Mouse (Mus musculus) gastrocnemius, postnatal 14 days (tissue): ENCODE data around the gene Stxbp1. TPM values are rescaled to one million over a fixed set of nuclear protein-coding genes. Genes with fewer than 3 reads are reported as not detected.

Source experiments
- DNase-seq: peaks from one replicate; pipeline ENCODE4 v3.0.0; 2021; ENCODE audit warnings: mixed read lengths
- intact Hi-C: fragments of 180-260 bp; cut with DNase I; formaldehyde crosslinking; loops from one replicate; pipeline ENCODE4 v1.15.1; 2025; ENCODE audit warnings: low total_unique reads
- total RNA-seq, 2 experiments: library from RNA; stranded (reverse); gene quantifications; 2 replicates each; pipeline ENCODE4 v1.2.3; 2021

Gene Stxbp1
- total RNA-seq, 2 experiments from 2014 or later = 7.2 to 10.6 TPM

DNA sequence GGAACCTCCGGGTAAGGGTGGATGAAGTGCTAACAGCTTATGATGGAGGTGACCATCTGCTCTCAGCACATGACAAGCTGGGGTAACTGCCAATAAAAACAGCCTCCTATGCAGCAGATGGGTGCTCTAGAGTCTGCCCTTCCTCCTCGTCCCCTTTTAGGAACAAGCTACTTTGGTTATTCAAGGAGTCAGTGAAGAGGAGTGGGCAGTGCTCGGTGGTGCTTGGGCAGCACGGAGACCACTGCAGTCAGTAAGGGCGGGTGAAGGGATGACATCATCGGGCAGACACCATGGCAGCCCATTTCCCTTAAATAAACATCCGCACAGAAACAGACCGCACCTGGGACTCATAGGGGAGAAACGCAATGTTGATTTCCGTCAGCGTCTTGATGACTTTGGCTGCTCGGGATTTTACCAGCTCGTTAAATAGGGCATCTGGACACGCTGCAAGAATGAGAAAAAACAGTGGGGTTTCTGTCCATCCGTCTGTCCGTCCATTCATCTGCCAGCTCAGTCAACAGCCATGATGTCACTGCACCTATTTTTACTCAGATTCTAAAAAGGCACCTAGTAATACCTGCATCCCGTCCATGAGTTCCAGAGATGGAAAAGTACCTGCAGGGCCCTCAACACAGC is 30.0 kb downstream of the Stxbp1 start:
- DNase-seq = no peak
- intact Hi-C loops = no loop called here

DNA sequence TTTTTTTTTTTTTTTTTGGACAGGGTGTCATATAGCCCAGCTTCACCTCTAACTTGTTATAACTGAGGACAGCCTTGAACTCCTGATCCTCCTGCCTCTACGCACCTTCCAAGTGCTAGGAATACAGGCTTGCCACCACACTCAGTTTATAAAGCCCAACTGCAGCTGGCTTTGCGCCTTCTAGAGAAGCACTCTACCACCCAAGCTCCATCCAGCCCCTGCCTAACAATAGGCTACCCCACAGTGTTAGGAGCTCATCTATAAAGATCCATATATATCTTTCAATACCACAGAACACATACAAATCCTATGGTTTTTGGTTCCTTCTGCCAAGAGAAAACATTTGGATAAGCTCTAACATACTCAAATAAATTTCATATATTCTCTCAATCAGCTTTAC is 30.5 kb downstream of the Stxbp1 start:
- DNase-seq = no peak
- intact Hi-C loops = no loop called here

DNA sequence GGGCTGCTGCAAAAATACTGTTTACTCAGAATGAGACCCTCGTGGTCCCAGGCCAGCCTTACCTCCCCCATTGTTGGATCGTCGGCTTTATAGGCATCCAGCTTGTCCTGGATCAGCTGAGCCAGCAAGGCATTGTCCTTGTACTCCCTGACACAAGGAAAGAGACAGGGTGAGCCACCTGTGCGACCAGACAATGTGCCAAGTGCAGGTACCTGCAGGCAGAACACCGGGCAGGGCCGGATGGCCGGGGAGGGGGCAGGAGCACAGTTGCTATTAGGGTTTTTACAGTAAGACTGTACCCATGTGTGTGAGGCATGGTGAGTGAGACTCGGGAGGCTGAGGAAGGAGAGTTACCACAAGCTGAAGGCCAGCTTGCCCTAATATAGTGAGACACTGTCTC is 35.1 kb downstream of the Stxbp1 start:
- intact Hi-C loops = no loop called here
- no peak for DNase-seq

DNA sequence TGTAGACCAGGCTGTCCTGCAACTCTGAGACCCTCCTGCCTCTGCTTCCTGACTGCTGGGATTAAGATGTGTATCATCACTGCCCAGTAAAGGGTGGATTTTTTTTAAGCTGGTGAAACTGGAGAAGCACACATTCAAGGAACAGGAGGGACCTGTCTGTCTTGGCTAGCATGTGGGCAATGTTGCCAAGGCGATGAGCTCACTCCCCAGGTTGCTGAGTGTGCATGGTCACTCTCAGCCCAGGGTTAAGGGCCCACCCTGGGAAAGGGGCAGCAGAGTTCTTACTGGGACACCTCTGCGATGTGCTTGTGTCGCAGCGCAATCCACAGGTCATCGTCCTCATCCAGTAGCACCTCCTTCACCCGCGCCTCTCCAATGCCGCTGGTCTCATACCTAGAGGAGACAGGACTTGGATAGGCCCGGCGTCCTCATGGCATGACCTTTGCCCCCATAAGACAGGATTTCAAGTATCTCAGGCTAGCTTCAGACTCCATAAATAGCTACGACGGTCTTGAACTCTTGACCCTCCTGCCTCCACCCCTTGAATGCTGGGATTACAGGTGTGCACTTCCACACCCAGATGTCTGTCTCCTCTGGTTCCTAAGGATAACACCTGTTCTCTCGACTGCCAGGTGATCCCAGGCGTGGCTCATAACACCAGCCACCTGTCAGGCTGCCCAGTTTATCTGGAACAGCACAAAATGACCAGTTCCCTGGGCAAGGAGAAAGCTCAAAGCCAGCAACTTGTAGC is 38.1 kb downstream of the Stxbp1 start:
- intact Hi-C loops = no loop called here
- no peak for DNase-seq

DNA sequence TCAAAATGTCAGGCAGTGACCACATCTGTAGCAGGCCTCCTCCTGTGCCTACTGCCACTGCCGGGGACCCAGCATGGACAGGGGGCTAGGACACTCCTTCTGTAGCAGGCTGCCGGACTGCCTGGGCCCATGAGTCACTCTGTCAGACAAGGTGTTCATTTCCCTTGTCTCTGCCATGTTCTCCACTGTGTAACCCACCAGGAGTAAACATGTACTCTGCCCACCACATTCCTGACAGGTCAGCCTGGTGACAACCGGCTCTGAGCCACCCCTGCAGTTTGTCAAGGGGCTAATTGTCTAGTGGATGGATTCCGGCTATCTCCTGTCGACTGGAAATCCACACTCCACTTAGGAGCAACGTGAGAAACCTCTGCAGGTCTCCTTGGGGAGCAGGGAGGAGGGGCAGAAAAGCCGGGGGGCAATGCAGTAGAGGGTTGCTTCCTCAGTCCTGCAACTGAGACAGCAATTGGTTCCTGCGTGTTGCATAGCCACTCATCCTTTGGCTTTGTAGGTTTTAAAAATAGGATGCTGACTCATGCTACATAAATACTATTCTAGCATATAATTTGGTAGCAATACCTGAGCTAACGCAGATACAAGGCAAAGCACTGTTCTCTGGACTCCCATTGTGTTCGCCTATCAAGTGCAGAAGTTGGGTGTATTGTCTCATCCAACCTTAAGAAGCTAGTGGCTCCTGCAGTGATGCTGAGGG is 48.6 kb downstream of the Stxbp1 start:
- intact Hi-C loops = loop anchor here (10.0 kb wide), 1 partner anchor 126 kb away; no protein-coding TSS in a partner anchor

DNA sequence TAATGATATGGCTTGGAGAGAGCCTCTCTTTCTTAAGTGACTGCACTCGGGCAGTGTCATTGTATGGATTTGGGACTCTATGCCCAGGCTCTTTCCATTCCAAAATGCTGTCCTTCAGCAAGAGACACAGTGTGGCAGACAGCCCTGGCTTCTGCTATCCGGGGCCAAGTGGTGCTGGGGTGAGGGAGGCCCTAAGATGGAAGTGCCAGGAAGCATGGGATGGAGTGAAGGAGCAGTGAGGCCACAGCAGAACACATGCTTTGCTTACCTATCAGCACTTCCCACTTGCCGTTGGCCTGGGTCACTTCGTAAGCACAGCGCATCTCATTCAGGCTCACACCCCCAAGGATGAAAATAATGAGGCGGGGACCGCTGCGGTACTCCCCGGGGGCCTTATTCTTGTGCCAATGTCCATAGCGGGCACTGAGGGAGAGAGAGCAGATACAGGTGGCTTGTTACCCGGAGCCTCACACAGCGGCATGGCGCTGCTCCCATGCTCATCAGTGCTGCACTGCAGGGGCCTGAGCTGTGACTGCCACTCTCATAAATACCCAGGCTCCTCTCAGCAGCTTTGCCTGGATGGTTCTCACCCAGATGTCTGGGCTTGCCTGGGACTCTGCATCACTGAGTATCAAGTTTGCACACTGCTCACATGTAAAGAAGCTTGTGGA is 51.2 kb downstream of the Stxbp1 start:
- intact Hi-C loops = loop anchor here (10.0 kb wide), 1 partner anchor 129 kb away; no protein-coding TSS in a partner anchor
- no peak for DNase-seq

More for the DNA sequence above, 48.6 kb downstream of the Stxbp1 start:
- DNase-seq = no peak

DNA sequence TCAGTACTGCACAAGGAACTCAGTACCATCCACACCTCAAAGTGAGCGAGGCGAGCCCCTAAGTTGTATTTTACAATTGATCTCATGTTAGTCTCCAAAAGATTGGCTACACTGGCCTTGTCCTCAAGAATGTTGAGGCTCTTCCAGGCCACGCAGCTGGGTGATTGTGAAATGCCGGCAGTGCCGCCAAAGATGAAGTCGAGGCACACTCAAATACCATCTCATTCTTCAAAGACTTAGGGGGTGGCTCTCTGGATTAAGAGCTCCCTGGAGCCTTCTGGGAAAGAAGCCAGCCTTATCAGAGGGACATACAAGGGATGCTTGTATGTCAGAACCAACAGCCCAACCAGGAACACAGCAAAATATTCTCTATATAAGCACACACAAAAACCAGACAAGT is 55.7 kb downstream of the Stxbp1 start:
- peak; percentile 71 for DNase-seq
- intact Hi-C loops = loop anchor here (10.0 kb wide), 1 partner anchor 134 kb away; no protein-coding TSS in a partner anchor

DNA sequence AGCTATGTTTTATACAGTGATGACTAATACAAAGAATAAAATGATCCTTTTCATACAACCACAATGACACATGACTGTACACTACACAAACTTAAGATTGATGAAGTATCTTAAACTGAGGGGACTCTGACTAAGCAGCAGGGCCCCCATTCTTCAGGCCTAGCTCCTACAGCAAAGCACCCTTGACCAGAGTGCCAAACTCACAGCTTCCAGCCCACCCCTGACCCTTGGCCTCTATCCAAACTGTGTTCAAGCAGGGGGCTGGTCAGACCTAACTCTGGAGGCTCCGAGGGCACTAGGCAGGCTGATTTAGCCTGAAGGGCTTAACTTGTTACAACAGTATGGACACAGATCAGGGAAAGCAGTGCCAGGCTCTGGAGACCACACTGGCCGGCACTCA is 58.5 kb downstream of the Stxbp1 start:
- intact Hi-C loops = no loop called here

DNA sequence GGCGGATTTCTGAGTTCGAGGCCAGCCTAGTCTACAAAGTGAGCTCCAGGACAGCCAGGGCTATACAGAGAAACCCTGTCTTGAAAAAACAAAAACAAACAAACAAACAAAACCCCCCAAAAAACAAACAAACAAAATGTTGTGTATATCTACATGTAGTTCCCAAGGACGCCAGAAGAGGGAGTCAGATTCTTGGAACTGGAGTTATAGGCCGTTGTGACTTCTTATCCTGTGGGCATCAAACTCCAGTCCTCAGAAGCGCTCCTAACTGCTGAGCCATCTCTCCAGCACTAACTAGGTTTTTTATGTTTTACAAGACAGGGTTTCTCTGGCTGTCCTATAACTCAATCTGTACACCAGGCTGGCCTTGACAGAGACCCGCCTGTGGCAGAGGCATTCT is 59.9 kb downstream of the Stxbp1 start:
- no peak for DNase-seq

More for the DNA sequence above, 58.5 kb downstream of the Stxbp1 start:
- no peak for DNase-seq

DNA sequence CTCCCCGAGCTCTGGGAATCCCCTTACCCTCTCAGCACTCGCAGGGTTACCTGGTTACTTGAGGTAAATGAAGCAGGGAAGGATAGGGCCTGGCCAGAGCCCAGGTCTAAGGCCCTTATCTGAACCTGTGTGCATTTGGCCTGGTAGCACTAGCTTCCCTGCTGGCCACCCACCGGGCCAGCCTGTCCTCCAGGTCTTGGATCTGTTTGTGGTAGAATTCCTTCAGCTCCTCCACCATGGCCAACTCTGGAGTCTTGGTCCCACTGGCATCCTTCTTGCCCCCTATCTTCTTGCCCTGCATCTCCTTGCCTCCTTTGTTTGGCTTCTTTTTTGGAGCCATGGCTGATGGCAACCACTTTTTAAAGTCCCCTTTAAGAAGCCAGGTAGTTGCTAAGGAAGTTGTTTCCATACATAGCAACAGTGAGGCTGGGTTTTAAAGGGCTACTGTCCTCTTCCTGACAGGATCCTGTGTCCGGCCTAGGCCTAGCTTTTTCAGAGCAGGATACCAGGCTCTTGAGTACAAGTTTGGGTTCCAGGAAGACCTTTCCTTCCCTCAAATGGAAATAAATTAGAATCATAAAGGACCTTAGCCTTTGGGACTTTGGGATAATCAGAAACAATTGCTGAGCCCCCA is 62.9 kb downstream of the Stxbp1 start, which contains the start of gene Cfap157:
Gene Cfap157 (minus strand): TSS at position 381 of the 634 bp plus-strand sequence.
- intact Hi-C loops = no loop called here

More for the DNA sequence above, 59.9 kb downstream of the Stxbp1 start:
- intact Hi-C loops = no loop called here

DNA sequence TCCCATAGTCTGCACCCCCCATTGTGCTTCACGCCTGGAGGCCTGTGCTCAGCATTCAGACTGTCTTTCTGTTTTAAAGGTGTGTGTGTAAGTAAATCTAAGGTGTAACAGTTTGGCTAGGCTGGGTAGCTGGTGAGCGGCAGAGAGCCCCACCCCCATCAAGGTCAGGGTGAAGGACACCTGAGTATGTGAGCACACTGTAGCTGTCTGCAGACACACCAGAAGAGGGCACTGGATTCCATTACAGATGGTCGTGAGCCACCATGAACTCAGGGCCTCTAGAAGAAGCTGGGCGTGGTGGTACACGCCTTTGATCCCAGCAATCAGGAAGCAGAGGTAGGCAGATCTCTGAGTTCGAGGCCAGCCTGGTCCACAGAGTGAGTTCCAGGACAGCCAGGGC is 65.3 kb downstream of the Stxbp1 start:
- intact Hi-C loops = no loop called here
- no peak for DNase-seq

More for the DNA sequence above, 62.9 kb downstream of the Stxbp1 start, which contains the start of gene Cfap157:
- no peak for DNase-seq

DNA sequence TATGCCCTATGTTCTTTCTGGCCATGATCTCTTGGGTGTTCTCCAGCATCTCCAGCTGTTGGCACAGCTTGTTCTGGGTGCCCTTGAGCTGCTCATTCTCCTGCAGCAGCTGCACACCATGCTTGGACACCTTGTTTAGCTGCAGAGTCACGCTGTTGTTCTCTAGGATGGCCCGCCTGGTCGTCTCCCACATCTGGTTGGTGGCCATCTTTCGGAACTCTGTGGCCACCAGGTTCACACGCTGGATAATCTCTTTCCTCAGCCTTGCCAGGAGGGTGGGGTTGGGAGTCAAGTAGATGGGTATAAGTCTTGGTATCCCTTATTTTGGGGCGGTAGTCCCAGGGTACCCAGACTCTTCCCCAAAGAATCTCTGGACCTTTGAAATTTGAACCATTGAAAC is 67.3 kb downstream of the Stxbp1 start:
- intact Hi-C loops = loop anchor here (2.0 kb wide), 1 partner anchor 77 kb away; no protein-coding TSS in a partner anchor

DNA sequence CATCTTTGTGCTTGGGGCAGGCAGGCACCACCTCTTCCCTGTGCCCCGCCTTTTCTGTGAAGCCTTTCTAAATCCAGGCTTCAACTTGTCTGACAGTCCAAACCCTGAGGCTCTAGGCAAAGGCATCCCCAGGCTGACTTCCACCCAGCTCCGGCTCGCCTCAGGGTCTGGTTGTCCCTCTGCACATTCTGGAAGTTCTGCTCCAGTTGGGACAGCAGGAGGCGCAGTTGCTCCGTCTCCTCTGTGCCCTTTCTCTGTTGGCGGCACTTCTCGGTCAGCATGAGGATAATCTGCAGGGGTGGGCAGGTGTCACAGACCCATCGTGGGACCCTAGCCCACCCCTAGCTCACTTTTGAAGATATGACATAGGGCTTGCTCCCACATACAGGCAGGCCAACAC is 67.9 kb downstream of the Stxbp1 start:
- intact Hi-C loops = loop anchor here (2.0 kb wide), 1 partner anchor 78 kb away; no protein-coding TSS in a partner anchor
- peak; percentile 74 for DNase-seq

More for the DNA sequence above, 67.3 kb downstream of the Stxbp1 start:
- DNase-seq = no peak

DNA sequence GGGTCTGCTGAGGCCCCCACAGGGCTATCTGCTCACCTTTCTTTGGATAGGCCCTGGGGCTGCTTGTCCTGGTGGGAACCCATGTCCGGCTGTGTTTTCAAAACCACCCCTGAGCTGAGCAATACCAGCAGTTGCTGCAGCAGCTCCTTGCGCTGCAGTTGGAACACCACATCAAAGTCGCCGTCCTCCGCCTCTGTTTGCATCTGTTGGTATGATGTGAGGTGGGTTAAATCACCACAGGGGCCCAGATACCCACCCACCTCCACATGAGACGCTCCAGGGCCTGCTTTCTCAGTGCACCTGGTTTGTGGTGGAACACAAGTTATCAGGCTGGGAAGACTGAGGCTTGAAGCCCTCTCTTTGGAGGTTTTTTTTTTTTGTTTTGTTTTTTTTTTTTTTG is 69.0 kb downstream of the Stxbp1 start:
- no peak for DNase-seq
- intact Hi-C loops = loop anchor here (2.0 kb wide), 1 partner anchor 79 kb away; no protein-coding TSS in a partner anchor

DNA sequence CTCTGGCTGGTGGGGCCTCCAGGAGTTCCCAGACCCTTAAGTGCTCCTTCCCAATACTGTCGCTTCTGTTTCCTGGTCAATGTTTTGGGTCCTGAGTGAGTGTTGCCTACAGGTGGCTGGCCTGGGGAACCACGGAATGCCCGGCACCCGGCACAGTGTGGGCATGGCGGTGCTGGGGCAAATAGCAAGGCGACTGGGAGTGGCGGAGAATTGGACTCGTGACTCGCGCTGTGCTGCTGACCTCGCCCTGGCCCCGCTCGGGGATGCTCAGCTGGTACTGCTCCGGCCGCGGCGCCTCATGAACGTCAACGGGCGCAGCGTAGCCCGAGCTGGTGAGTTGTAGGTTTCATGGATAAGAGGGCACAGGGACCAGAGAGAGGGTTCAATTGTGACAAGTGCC is 70.9 kb downstream of the Stxbp1 start:
- DNase-seq = no peak
- intact Hi-C loops = no loop called here

DNA sequence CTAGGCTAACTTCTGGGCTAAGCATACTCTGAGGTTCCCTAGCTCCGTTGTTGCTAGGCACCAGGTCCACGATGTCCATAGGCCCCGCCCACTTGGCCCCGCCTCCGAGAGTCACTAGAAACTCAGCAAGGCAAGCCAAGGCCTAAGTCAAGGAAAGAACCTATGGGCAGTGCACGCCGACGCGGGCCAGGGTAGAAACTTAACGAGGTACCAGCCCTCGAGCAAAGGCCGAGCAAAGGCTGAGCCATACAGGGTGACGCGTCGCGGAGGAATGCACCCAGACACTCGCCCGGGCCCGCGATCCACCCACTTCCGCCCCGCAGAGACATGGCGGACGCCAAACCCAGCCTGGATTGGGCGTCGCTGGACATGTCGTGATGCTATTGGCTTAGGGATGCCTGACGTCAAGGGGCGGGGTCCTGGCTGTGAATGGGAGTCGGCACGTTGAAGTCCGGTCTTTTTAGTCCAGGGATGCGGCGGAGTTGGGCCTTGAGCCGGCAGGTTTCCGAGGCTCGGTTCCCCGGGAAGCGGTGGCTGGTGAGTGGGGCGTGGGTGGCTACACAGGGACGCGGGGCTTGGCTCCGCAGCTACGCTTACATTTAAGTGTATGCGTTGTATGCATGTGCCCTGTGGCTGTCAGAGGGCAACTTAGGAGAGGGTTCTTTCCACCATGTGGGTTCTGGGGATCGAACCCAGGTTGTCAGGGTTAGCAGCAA is 71.5 kb downstream of the Stxbp1 start, which contains the start of the genes Ttc16 and Ptrh1:
Gene Ttc16 (minus strand): TSS at position 275 of the 716 bp plus-strand sequence.
Gene Ptrh1 (plus strand): TSS at position 428 of the 716 bp plus-strand sequence.
- intact Hi-C loops = no loop called here

DNA sequence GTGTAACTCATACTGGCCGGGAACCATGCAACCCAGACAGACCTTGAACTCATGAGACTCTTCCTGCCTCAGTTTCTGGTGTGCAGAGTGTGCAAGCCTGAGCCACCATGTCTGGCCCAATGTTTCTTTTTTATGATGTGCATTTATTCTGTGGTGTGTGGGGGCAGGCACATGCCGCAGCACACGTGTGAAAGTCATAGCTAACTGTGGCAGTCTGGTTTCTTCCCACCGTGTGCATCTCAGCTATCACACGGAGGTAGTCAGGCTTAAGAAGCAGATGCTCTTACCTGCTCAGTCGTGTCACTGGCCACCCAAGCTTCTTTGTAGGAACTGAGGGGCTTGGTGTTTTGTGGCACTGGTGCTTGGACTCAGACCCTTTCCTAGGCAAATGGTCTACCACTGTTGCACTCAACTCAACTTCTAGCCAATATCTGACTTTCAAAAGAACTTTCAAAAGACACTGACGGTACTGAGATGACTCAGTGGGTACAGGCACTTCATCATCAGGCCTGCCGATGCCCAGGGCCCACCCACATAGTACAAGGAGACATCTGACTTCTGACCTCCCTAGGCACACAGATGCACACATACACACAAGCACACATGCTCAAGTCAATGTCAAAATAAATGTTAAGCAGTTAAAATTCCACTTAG is 74.3 kb downstream of the Stxbp1 start:
- intact Hi-C loops = no loop called here

More for the DNA sequence above, 71.5 kb downstream of the Stxbp1 start, which contains the start of the genes Ttc16 and Ptrh1:
- DNase-seq = peak; percentile 98

DNA sequence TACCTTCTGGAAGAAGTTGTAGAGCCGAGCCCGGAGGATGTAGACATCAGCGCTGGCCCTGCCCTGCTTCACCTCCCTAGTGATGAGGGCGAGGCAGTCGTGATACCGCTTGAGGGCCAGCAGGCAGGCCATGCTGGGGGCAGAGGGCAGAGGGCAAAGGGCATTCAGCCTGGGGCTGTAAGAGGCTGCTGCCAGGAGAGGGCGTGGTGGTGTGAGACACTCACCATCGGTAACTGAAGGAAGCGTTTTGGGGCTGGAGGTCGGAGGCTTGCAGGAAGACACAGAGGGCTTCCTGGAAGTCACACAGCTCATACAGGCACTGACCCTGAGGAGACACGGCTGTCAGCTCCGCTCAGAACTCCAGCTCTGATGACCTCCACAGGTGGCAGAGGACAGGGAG is 75.2 kb downstream of the Stxbp1 start:
- no peak for DNase-seq
- intact Hi-C loops = no loop called here

More for the DNA sequence above, 74.3 kb downstream of the Stxbp1 start:
- no peak for DNase-seq
